Mouse (Mus musculus) kidney, postnatal 36 days (tissue): ENCODE measurements around the gene Ddrgk1.
"Not testable (repeated sequence)": the region's sequence is repeated elsewhere in the genome, so short reads cannot be mapped to it uniquely, and the experiment has no call there.

Experiments
- DNase-seq, 2 experiments: peaks; one replicate each; pipeline ENCODE4 v3.0.0; 2021 to 2022; ENCODE audit warnings: mixed read lengths in 2 of 2

The Ddrgk1 gene

GRCm38 (mm10) chr2:130649028-130649427, 15.4 kb downstream of the Ddrgk1 start:
- DNase-seq = not testable (repeated sequence)

GRCm38 (mm10) chr2:130645198-130645597, 19.3 kb downstream of the Ddrgk1 start:
- DNase-seq = no peak

- peak; percentile 95 to 98 for DNase-seq
Measured at GRCm38 (mm10) chr2:130642684-130643369, 21.6 kb downstream of the Ddrgk1 start, which contains the start of gene Lzts3. Gene Lzts3, minus strand, starts transcription at chr2:130642803.

GRCm38 (mm10) chr2:130642197-130642660, 22.2 kb downstream of the Ddrgk1 start:
- no peak for DNase-seq

- DNase-seq = peak; percentile 46 to 61
Measured at GRCm38 (mm10) chr2:130641351-130642025, 23.0 kb downstream of the Ddrgk1 start.

GRCm38 (mm10) chr2:130639276-130639675, 25.2 kb downstream of the Ddrgk1 start:
- DNase-seq = peak in 1 of 2 experiments; percentile 72

- DNase-seq = peak; percentile 93 to 95
Measured at GRCm38 (mm10) chr2:130638101-130638611, 26.3 kb downstream of the Ddrgk1 start.

GRCm38 (mm10) chr2:130635847-130636246, 28.6 kb downstream of the Ddrgk1 start:
- DNase-seq = peak in 1 of 2 experiments; percentile 23

- DNase-seq = peak in 1 of 2 experiments; percentile 38
Measured at GRCm38 (mm10) chr2:130634739-130635411, 29.6 kb downstream of the Ddrgk1 start.

- peak in 1 of 2 experiments; percentile 30 for DNase-seq
Measured at GRCm38 (mm10) chr2:130634006-130634738, 30.3 kb downstream of the Ddrgk1 start.

- DNase-seq = peak in 1 of 2 experiments; percentile 43
Measured at GRCm38 (mm10) chr2:130632887-130633675, 31.4 kb downstream of the Ddrgk1 start.

- DNase-seq = peak; percentile 76 to 81
Measured at GRCm38 (mm10) chr2:130632416-130632815, 32.0 kb downstream of the Ddrgk1 start.

- peak; percentile 93 to 97 for DNase-seq
Measured at GRCm38 (mm10) chr2:130629839-130630203, 34.6 kb downstream of the Ddrgk1 start, which contains the start of the genes Fastkd5 and Ubox5. Gene Fastkd5, minus strand, starts transcription at chr2:130630027. Gene Ubox5, minus strand, starts transcription at chr2:130630038.

- DNase-seq = no peak
Measured at GRCm38 (mm10) chr2:130629080-130629838, 35.2 kb downstream of the Ddrgk1 start.

- peak in 1 of 2 experiments; percentile 38 for DNase-seq
Measured at GRCm38 (mm10) chr2:130628424-130628823, 36.0 kb downstream of the Ddrgk1 start.

GRCm38 (mm10) chr2:130618972-130619371, 45.5 kb downstream of the Ddrgk1 start:
- DNase-seq = peak; percentile 62 to 65

GRCm38 (mm10) chr2:130613091-130613490, 51.4 kb downstream of the Ddrgk1 start:
- peak in 1 of 2 experiments; percentile 76 for DNase-seq
